Mouse (Mus musculus) heart, embryonic 12.5 days (tissue): ENCODE measurements around the gene Ddx46. TPM values are rescaled to one million over a fixed set of nuclear protein-coding genes. Genes with fewer than 3 reads are reported as not detected.
"Not testable (repeated sequence)": the region's sequence is repeated elsewhere in the genome, so short reads cannot be mapped to it uniquely, and the experiment has no call there.

Source experiments
- ATAC-seq: fragments of 200-750 bp; cut with Nextera tagmentation; 2 replicates; pipeline ENCODE4 v1.8.0; 2017; ENCODE audit warnings: moderate TSS enrichment, moderate library complexity; ENCODE audit not compliant: insufficient number of reproducible peaks, low FRiP score
- H3K27ac ChIP-seq: fragments of 300-500 bp; sonication (generic); 2 replicates; pipeline ENCODE4 v1.5.1; 2016; ENCODE audit warnings: mild to moderate bottlenecking, moderate library complexity; ENCODE audit not compliant: poor library complexity, severe bottlenecking
- H3K27me3 ChIP-seq: fragments of 300-500 bp; sonication (generic); replicated peaks from 2 replicates; pipeline ENCODE4 v1.6.1; 2016; ENCODE audit warnings: mild to moderate bottlenecking, moderate library complexity
- H3K36me3 ChIP-seq: fragments of 300-500 bp; sonication (generic); 2 replicates; pipeline ENCODE4 v1.6.1; 2016; ENCODE audit warnings: mild to moderate bottlenecking, moderate library complexity
- H3K4me1 ChIP-seq: fragments of 300-500 bp; sonication (generic); replicated peaks from 2 replicates; pipeline ENCODE4 v1.6.1; 2016; ENCODE audit warnings: mild to moderate bottlenecking
- H3K4me2 ChIP-seq: fragments of 300-500 bp; sonication (generic); 2 replicates; pipeline ENCODE4 v1.6.1; 2016; ENCODE audit warnings: mild to moderate bottlenecking, moderate library complexity
- H3K4me3 ChIP-seq: fragments of 300-500 bp; sonication (generic); 2 replicates; pipeline ENCODE4 v1.5.1; 2016; ENCODE audit warnings: mild to moderate bottlenecking
- H3K9ac ChIP-seq: fragments of 300-500 bp; sonication (generic); 2 replicates; pipeline ENCODE4 v1.6.1; 2016; ENCODE audit warnings: mild to moderate bottlenecking, moderate library complexity
- H3K9me3 ChIP-seq: fragments of 300-500 bp; sonication (generic); replicated peaks from 2 replicates; pipeline ENCODE4 v1.6.1; 2016; ENCODE audit warnings: mild to moderate bottlenecking, moderate library complexity
- WGBS: fragments of 180-500 bp; shearing (Covaris S2); methylation state at CpG from one replicate; pipeline ENCODE4 v1.1.7; 2016; 5-methylcytosine and 5-hydroxymethylcytosine counted together
- polyA plus RNA-seq: library from polyadenylated mRNA; unstranded; fragments of >200 nt; fragmentation: Nextera tagmentation; extraction: Ambion mirVana; gene quantifications from 2 replicates; pipeline ENCODE4 v1.2.1, GENCODE M21; 2016

Ddx46 gene
- polyA plus RNA-seq, 1 experiment from 2014 or later = 25.4 TPM

- peak within 1 kb of the TSS; percentile 92 for H3K4me2 ChIP-seq
- peak within 1 kb of the TSS; percentile 99 for H3K27ac ChIP-seq
- H3K9ac ChIP-seq = peak within 1 kb of the TSS; percentile 100
- H3K4me1 ChIP-seq = peaks cover 35% of the 10 kb centered on the region
- WGBS = 2% methylated on average over 51 of the region's 51 CpGs
- no peaks in the 10 kb centered on the region for H3K27me3 ChIP-seq
- no peaks in the 10 kb centered on the region for H3K9me3 ChIP-seq
- peak; percentile 98 for ATAC-seq
- 0 out of 2 replicates have a peak, but pooled peaks cover 2% of the 10 kb centered on the region for H3K36me3 ChIP-seq
- H3K4me3 ChIP-seq = peak within 1 kb of the TSS; percentile 97
Measured at GRCm38 (mm10) chr13:55692535-55693242, 57.9 kb downstream of the Ddx46 start, which contains the start of gene B230219D22Rik. Gene B230219D22Rik, plus strand, starts transcription at chr13:55693124.

GRCm38 (mm10) chr13:55693243-55693721 is 58.5 kb downstream of the Ddx46 start:
- under 1% methylated on average over 44 of the region's 70 CpGs for WGBS
- H3K4me2 ChIP-seq = peak overlapping the region; percentile 92
- peak overlapping the region; percentile 99 for H3K27ac ChIP-seq
- peaks cover 29% of the 10 kb centered on the region for H3K4me1 ChIP-seq
- ATAC-seq = peak; percentile 74
- H3K9ac ChIP-seq = peak overlapping the region; percentile 100
- H3K4me3 ChIP-seq = peak overlapping the region; percentile 97
- H3K27me3 ChIP-seq = no peaks in the 10 kb centered on the region
- H3K36me3 ChIP-seq = peaks cover 6% of the 10 kb centered on the region
- H3K9me3 ChIP-seq = no peaks in the 10 kb centered on the region

DNA sequence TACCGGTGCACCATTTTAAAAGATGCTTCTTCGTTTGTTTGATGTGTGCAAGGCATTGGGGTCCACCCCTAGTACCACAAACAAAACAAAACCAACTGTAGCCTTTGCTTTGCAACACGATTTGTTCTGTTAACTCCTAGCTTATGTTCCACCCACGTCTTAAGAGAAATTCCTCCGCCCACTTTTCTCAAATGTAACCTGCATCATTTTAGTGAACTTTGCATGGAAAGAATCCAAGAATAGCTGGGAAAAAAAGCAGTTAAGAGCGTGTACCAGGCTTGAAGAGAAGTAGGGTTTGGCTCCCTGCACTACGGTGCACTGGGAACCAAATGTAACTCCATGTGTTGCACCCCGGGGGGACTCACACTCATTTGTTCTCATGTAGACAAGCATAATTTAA is 59.3 kb downstream of the Ddx46 start:
- Histone ChIP-seq H3K4me3 (peak overlapping the region; percentile 97), H3K9ac (peak overlapping the region; percentile 100), H3K4me2 (peak overlapping the region; percentile 92), H3K9me3 (no peaks in the 10 kb centered on the region), H3K27me3 (no peaks in the 10 kb centered on the region), H3K4me1 (peaks cover 28% of the 10 kb centered on the region), H3K27ac (no peak overlapping the region; the same call in 1 of the 2 replicates), H3K36me3 (peaks cover 13% of the 10 kb centered on the region)
- 18% methylated on average over 8 of the region's 8 CpGs for WGBS
- no peak for ATAC-seq

DNA sequence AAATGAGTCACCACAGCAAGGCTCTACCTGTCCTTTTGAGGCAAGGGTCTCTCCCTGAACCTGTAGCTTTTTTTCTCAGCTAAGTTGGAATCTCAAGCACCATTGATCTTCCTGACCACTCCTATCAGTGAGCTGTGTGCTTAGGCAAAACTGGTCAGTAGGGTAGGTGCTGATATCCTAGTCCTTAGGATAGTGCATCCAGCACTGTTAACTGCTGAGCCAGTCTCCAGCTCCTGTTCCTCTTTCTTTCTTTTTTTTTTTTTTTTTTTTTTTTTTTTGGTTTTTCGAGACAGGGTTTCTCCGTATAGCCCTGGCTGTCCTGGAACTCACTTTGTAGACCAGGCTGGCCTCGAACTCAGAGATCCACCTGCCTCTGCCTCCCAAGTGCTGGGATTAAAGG is 61.2 kb downstream of the Ddx46 start:
- 92% methylated on average over 1 of the region's 3 CpGs for WGBS
- not testable (repeated sequence) for H3K9ac ChIP-seq, H3K27ac ChIP-seq, H3K27me3 ChIP-seq, ATAC-seq, H3K4me3 ChIP-seq, H3K9me3 ChIP-seq
- Histone ChIP-seq H3K36me3 (peaks cover 29% of the 10 kb centered on the region), H3K4me2 (0 out of 2 replicates have a peak overlapping the region, but pooled peaks have one; percentile 9), H3K4me1 (peaks cover 28% of the 10 kb centered on the region)

DNA sequence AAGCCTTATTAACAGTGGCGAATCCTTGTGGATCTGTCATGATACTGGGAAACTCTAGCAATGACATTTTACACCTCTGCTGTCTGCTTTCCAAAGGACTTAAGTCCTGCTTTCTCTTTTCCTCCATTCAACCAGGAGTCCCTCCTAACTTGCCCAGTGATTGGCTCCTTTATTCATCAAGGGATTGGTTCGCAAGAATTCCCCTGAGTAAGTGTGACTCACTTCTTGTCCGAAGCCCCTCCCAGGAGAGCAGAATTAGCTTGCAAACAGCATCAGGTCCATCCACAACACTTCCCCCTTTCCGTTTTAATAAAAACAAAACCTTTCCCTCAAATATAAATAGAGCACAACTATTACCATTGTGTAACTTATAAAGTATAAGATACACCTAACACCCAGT is 69.5 kb downstream of the Ddx46 start:
- Histone ChIP-seq H3K4me1 (0 out of 2 replicates have a peak, but pooled peaks cover 5% of the 10 kb centered on the region), H3K27me3 (no peaks in the 10 kb centered on the region), H3K36me3 (peaks cover 41% of the 10 kb centered on the region), H3K4me2 (no peak overlapping the region), H3K4me3 (no peak overlapping the region), H3K27ac (no peak overlapping the region), H3K9me3 (peaks cover 4% of the 10 kb centered on the region; the same call in 1 of the 2 replicates), H3K9ac (no peak overlapping the region)
- 82% methylated on average over 4 of the region's 4 CpGs for WGBS
- no peak for ATAC-seq

- H3K4me3 ChIP-seq = no peak overlapping the region
- ATAC-seq = no peak
- peaks cover 14% of the 10 kb centered on the region for H3K4me1 ChIP-seq
- H3K4me2 ChIP-seq = no peak overlapping the region
- H3K9me3 ChIP-seq = no peaks in the 10 kb centered on the region
- H3K27ac ChIP-seq = no peak overlapping the region
- 93% methylated on average over 3 of the region's 3 CpGs for WGBS
- no peak overlapping the region for H3K9ac ChIP-seq
- H3K27me3 ChIP-seq = no peaks in the 10 kb centered on the region
- peaks cover 3% of the 10 kb centered on the region for H3K36me3 ChIP-seq
Measured at GRCm38 (mm10) chr13:55712846-55713245, 78.0 kb downstream of the Ddx46 start.

- Histone ChIP-seq H3K9ac (peak within 1 kb of the TSS; percentile 93), H3K27me3 (no peaks in the 10 kb centered on the region), H3K4me3 (peak within 1 kb of the TSS; percentile 85), H3K4me1 (peaks cover 6% of the 10 kb centered on the region), H3K27ac (peak within 1 kb of the TSS; percentile 83), H3K36me3 (peaks cover 21% of the 10 kb centered on the region), H3K9me3 (no peaks in the 10 kb centered on the region; the same call in 1 of the 2 replicates), H3K4me2 (peak within 1 kb of the TSS; percentile 71)
- WGBS = under 1% methylated on average over 63 of the region's 63 CpGs
- peak; percentile 92 for ATAC-seq
Measured at GRCm38 (mm10) chr13:55714501-55715166, 79.8 kb downstream of the Ddx46 start, which contains the start of gene Txndc15. Gene Txndc15, plus strand, starts transcription at chr13:55714650.

GRCm38 (mm10) chr13:55715167-55715512 is 80.3 kb downstream of the Ddx46 start:
- Histone ChIP-seq H3K4me3 (peak overlapping the region; percentile 85), H3K27me3 (no peaks in the 10 kb centered on the region), H3K36me3 (peaks cover 26% of the 10 kb centered on the region), H3K27ac (peak overlapping the region; percentile 83), H3K9ac (peak overlapping the region; percentile 93), H3K9me3 (no peaks in the 10 kb centered on the region; the same call in 1 of the 2 replicates), H3K4me2 (peak overlapping the region; percentile 71), H3K4me1 (peaks cover 6% of the 10 kb centered on the region)
- WGBS = 5% methylated on average over 5 of the region's 5 CpGs
- no peak for ATAC-seq

GRCm38 (mm10) chr13:55715908-55716510 is 81.2 kb downstream of the Ddx46 start:
- Histone ChIP-seq H3K9ac (no peak overlapping the region), H3K4me1 (peaks cover 6% of the 10 kb centered on the region), H3K27ac (no peak overlapping the region), H3K36me3 (peaks cover 33% of the 10 kb centered on the region), H3K27me3 (no peaks in the 10 kb centered on the region), H3K4me3 (no peak overlapping the region), H3K9me3 (no peaks in the 10 kb centered on the region; the same call in 1 of the 2 replicates), H3K4me2 (peak overlapping the region; percentile 71)
- WGBS = 88% methylated on average over 7 of the region's 7 CpGs
- ATAC-seq = no peak

DNA sequence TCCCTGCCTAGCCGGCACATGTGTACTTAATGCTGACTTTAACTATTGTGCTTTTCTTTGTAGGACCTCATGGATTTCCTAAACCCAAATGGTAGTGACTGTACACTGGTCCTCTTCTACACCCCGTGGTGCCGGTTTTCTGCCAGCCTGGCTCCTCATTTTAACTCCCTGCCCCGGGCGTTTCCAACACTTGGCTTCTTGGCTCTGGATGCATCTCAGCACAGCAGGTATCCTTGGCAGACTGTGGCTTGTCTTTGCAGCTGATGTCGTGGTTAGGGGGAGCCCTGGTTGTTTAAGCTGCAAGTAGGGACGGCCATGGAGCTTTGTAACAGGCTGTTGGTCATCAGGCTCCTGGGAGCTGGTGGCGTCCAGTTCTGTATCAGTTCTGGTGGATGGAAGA is 86.7 kb downstream of the Ddx46 start:
- Histone ChIP-seq H3K4me3 (no peak overlapping the region), H3K36me3 (peaks cover 64% of the 10 kb centered on the region), H3K4me2 (no peak overlapping the region), H3K9ac (no peak overlapping the region), H3K27me3 (no peaks in the 10 kb centered on the region), H3K27ac (no peak overlapping the region), H3K9me3 (no peaks in the 10 kb centered on the region; the same call in 1 of the 2 replicates), H3K4me1 (no peaks in the 10 kb centered on the region)
- 77% methylated on average over 8 of the region's 8 CpGs for WGBS
- no peak for ATAC-seq

DNA sequence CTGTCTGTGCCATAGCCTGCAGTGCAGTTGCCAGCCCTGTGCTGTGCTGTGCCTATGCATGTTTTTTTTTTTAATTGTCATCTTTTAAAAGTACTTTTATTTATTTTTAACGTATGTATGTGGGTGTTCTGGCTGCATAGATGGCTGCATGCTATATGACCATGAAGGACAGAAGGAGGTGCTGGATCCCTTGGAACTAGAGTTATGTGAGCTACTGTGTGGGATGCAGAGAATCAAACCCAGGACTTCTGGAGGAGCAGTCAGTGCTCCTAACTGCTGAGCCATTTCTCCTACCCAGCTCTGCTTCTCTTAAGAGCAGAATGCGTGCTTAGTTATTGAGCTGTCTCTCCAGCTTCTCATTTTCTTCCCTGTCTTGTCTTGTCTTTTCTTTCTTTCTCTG is 87.2 kb downstream of the Ddx46 start:
- Histone ChIP-seq H3K27me3 (no peaks in the 10 kb centered on the region), H3K9me3 (no peaks in the 10 kb centered on the region; the same call in 1 of the 2 replicates), H3K4me1 (no peaks in the 10 kb centered on the region), H3K9ac (no peak overlapping the region), H3K4me3 (no peak overlapping the region), H3K27ac (no peak overlapping the region), H3K4me2 (no peak overlapping the region), H3K36me3 (peaks cover 64% of the 10 kb centered on the region)
- WGBS = 86% methylated on average over 2 of the region's 2 CpGs
- ATAC-seq = no peak
